Mouse (Mus musculus) embryonic fibroblast, embryonic 13.5 days (primary cell): ENCODE measurements around the gene Rbbp6.

Experiments
- CTCF ChIP-seq: IDR thresholded peaks from 2 replicates; pipeline ENCODE4 v1.5.1; 2011; ENCODE audit warnings: mild to moderate bottlenecking, control low read depth, low read length, moderate library complexity, borderline replicate concordance; ENCODE audit not compliant: insufficient read depth
- POLR2A ChIP-seq: IDR thresholded peaks from 2 replicates; pipeline ENCODE4 v1.6.1; 2011; ENCODE audit warnings: low read depth, mild to moderate bottlenecking, control low read depth, low read length, moderate library complexity

DNA sequence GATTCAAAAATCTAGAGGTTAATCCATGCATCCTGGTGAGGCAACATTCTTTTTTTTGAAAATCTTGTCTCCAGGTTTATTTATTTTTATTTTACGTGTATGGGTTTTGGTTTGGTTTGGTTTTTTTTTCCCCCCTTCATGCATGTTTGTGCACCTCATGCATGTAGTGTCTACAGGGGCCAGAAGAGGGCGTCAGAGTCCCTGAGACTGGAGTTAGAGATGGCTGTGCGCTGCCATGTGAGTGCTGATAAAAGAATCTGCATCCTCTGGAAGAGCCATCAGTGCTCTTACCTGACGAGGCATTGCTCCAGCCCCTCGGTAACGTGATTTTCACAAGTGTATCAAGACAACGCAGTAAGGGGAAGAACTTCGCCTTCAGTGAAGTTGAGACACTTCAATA is 23.4 kb upstream of the Rbbp6 start:
- TF ChIP-seq CTCF (no peak), POLR2A (no peak)
